Mouse (Mus musculus) G1E (cell line): ENCODE data around the gene Ipmk.

Experiments used
- CTCF ChIP-seq: IDR thresholded peaks from 2 replicates; pipeline ENCODE4 v1.5.1; 2012; ENCODE audit warnings: low read depth, low read length, inconsistent platforms, mixed read lengths
- GATA1 ChIP-seq: IDR thresholded peaks from 2 replicates; pipeline ENCODE4 v1.6.1; 2012; ENCODE audit warnings: borderline replicate concordance, low read length, inconsistent platforms, mixed read lengths

DNA sequence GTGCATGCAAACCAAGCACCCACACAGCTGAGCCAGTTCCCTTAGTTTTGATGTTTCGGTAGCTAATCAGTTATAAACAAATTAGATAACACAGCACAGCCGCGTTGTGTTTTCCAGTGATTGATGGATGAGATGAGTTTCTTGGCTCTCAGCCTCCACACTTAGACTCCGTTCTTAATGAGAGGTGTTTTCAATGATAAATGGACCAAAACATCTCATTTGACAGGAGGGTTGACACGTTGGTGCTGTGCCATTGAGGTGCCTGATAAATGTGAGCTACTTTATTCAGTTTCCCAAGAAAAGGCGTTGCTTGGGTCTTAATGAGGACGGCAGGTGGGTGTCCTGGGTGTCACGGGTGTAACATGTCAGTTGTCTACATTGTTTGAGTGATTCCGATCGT is 79.8 kb downstream of the Ipmk start:
- TF ChIP-seq CTCF (no peak), GATA1 (no peak)
